Mouse (Mus musculus): Measurements from ENCODE around the gene Taar7b.

Taar7b gene

DNA sequence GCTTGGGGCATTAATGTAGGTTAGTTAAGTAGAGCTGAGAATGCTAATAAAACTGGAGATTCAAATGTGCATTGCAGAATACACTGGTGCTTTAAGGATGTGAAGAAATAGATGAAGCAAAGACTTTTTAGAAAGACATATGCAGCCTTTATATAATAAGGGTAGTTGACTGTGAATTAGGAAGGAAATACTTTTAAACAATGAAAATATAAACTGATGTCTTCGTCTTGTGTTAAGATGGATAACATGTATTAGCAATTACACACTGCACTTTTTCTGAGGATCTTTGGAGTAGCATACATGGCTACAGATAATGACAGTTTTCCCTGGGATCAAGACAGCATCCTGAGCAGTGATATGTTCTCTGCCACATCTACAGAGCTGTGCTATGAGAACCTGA lies at the start of gene Taar7b:
Gene Taar7b (plus strand): TSS at position 301 of the 400 bp plus-strand sequence.
- DNase-seq = no peak

DNA sequence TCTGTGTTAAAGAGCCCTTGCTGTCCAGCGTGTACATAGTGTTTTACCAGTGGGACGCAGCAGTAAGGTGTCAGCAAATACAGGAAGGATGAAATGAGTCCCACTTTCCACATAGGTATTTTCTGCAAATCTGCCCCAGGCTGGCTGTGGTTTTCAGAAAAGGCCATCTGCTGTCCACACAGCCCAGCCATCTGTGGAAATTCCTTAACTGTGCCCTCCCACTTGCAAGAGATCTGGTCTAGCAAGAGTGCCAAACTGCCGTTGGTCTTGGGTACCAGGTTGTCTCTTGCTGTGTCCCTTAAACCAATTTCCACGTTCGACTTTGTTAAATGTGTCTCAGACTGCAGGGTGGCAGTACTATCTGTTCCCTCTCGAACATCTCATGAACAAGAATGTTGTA lies 48.0 kb upstream of the Taar7b start:
- no peak for DNase-seq

DNA sequence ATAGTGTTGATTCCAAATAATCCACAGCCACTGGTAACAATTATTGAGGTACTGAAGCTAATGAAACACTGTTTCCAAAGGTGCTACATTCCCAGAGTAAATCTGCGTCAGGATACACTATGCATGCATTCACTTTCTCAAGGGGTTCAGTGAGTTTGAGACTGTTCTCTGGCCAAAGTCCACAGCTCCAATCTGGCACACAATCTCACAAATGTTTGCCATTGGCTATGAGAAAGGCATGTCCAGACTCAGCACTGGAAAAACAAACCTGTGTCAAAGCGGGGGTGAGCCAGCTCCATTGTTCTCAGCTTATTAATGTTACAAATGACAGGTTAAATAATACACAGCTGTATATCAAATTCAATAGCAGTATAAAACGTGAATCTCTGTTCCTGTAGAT lies 40.7 kb upstream of the Taar7b start:
- no peak for DNase-seq

DNA sequence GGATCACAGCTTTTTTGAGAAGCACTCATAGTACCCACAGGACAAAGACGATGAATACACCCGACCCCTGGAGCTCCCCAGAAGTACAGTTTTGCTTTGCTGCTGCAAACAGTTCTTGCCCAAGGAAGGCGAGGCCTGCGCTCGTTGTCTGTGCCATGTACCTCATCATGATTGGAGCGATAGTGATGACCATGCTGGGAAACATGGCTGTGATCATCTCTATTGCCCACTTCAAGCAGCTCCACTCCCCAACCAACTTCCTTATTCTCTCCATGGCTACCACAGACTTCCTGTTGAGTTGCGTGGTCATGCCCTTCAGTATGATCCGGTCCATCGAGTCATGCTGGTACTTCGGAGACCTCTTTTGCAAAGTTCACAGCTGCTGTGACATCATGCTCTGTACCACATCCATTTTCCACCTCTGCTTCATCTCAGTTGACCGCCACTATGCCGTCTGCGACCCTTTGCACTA lies 39.3 kb upstream of the Taar7b start, which contains the start of gene Taar4:
Gene Taar4 (plus strand): TSS at position 51 of the 472 bp plus-strand sequence.
- no peak for DNase-seq

DNA sequence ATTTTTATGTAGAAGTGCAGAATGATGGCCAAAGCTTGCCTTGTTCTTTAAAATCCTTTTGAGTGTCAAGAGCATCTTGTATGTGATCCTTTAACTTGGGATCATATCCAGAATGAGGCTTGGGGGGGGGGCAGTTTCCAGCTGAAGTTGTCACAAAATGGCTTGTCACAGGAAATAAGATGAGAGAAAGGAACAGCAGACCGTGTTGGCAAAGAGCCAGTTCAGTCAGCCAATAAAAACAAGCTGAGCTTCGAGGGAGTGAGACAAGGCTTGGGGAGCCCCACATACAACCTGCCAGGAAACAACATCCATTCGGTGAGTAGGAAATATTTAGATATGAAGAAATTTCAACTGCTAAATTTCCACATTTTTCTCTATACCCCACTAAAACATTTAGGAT lies 36.3 kb upstream of the Taar7b start:
- DNase-seq = no peak

DNA sequence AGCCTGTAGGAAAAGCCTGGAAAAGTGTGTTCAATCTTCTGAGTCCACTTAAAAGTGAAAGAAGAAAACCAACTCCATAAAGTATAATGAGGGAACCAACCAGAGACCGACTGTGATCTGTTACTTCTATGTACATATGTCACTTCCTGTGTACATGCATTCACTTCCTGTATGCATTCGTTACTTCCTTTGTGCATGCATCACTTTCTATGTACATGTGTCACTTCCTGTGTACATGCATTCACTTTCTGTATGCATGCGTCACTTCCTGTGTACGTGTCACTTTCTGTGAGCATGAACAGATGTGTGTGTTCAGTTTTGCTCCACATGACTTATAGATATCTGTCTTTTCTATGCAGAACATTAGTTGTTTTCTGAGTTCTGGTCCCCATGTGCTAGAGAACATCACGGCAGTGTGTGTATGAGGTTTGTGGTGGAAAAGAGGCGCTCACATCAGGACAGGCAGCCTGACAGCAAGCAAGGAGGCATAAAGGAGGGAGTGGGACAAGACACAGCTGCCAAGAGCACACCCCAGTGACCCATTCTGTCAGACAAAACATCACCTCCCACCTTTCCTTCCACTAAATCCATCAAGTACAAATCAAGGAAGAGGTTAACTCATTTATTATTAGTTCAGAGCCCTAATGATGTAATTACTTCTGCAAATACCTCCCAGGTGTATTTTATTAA lies 34.7 kb upstream of the Taar7b start:
- no peak for DNase-seq

DNA sequence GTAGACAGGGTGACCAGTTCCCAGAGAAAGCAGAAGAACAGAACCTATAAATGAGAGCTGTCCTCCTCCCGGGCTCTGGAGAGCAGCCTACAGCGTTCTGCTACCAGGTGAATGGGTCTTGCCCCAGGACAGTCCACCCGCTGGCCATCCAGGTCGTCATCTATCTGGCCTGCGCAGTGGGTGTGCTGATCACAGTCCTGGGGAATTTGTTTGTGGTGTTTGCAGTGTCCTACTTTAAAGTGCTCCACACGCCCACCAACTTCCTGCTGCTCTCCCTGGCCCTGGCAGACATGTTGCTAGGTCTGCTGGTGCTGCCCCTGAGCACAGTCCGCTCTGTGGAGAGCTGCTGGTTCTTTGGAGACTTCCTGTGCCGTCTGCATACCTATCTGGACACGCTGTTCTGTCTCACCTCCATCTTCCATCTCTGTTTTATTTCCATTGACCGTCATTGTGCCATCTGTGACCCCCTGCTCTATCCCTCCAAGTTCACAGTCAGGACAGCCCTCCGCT lies 29.0 kb upstream of the Taar7b start, which contains the start of gene Taar5:
Gene Taar5 (plus strand): TSS at position 51 of the 510 bp plus-strand sequence.
- DNase-seq = no peak

DNA sequence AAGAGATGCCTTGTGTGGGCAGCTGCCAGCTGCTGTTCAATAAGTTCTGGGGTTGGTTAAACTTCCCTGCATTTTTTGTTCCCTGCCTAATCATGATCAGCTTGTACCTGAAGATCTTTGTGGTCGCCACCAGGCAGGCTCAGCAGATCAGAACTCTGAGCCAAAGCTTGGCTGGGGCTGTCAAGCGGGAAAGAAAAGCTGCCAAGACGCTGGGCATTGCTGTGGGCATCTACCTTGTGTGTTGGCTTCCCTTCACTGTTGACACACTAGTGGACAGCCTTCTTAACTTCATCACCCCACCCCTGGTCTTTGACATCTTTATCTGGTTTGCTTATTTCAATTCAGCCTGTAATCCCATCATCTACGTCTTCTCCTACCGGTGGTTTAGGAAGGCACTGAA lies 28.5 kb upstream of the Taar7b start:
- DNase-seq = no peak

DNA sequence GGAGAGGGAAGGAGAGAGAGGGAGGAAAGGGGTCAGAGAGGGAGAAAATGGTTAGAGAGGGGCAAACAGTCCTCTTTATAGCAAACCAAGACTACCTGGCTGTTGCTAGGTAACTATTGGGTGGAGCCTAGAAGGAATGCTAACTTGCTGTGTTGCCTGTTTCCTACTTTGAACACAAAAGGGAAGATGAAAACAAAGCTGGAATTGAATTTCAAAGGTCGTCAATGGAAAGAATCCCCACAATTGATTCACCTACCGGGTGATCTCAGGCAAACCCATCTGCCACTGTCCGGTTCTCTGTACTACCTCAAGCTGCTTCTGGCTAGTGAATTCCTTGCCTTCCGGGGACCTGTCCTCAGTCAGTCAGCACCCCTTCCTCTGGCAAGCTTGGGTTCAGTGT lies 21.8 kb upstream of the Taar7b start:
- DNase-seq = no peak

DNA sequence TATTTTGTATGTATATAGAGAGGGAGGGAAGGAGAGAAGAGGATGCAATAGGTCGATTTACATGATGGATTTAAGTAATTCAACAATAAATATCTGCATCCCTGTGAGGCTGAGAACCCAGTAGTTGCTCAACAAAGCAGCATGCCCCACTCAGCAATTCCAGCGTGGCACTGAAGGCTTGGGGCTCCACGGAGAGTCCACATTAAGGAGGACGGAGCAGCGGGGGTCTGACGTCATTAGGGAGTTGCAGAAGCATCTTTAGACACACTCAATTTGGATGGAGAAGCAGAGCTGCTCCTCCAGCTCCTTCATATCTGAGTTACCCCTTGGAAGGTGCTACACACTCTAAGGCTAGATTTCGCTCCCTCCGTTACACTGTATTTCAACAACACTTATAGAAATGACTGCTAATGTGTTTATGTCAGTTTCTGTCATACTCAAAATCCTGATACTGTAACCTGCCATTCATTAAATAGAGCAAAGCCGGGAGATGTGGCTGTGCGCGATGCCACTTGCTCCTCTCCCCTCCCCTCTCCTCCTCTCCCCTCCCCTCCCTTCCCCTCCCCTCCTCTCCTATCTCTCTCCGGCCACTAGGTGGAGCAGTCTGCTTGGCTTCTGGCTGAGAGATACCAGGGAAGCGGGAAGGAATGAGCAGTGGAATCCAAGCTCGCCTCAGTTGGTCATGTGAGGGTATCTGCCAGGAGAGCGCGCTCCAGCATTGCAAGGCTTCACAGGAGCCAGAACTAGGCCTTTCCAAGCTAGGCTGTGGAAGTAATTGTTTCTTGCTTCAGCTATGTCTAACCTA lies 20.6 kb upstream of the Taar7b start:
- DNase-seq = peak; percentile 75

DNA sequence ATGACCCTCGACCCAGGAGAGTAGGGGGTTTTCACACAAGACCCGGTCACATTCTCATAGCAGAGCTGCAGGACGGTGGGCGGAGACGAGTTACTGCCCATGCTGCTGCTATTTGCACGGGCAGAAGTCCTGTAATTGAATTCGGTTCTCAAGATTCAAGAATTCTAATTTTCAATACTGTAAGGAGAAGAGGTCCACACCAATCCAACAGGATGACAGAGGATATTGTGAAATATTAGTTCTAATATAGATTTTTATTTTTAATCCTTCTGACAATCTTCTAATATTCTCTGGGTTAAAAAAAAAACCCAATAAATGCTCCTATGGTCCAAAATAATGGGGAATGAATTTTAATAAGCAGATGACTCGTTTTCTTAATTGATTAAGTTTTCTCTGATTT lies 14.2 kb upstream of the Taar7b start, which contains the start of gene Taar6:
Gene Taar6 (minus strand): TSS at position 101 of the 400 bp plus-strand sequence.
- DNase-seq = no peak

DNA sequence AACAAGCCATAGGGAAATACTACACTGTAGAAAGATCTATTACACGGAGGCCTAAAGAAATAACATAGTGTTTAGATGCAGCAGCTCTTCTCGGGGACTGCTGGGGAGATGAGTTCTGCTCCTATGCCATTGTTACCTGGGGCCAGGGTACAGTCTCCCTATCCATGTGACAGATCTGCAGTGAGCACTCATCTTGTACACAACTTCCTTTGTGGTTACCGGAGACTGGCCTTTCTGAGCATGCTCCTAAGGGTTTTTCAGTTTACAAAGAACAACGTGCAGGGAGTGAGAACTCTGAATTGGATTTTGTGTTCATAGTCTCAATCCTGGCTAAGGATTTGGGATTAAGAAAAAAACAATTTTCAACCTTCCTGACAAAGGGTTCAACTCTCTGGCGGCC lies 13.3 kb upstream of the Taar7b start:
- DNase-seq = no peak

DNA sequence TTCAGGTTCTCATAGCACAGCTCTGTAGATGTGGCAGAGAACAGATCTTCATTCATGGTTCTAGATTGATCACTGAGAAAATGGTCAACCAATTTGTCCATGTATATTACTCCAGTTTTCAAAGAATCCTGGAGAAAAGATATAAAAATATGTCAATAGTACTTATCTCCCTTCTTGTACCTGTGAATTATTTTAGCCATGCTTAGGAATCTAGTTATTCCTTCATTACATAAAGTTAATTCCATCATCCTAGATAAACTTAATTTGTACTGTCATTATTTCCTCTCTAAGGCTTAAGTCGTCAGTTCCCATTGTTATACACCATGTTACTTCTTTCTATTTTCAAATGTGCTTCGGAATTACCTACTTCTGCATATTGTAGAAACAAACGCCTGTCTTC lies 6.4 kb upstream of the Taar7b start, which contains the start of gene Taar7a:
Gene Taar7a (minus strand): TSS at position 101 of the 400 bp plus-strand sequence.
- no peak for DNase-seq

DNA sequence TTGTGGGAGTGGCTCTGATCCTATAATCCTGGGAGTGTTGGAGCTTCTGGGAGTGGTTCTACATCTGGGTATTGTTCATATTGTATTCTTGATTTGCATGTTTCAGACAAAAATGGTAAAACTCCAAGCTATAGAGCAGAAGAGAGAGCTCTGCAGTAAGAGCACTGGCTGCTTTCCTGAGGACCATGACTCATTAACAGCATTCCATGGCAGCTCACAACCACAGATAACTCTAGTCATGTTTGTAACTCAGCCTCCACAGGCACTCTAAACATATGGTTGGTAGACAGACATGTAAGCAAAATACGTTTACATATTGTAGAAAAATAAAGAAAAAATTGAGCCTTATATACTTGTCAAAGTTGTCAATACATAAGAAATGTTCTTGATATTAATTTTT lies 6.7 kb downstream of the Taar7b start:
- DNase-seq = no peak

DNA sequence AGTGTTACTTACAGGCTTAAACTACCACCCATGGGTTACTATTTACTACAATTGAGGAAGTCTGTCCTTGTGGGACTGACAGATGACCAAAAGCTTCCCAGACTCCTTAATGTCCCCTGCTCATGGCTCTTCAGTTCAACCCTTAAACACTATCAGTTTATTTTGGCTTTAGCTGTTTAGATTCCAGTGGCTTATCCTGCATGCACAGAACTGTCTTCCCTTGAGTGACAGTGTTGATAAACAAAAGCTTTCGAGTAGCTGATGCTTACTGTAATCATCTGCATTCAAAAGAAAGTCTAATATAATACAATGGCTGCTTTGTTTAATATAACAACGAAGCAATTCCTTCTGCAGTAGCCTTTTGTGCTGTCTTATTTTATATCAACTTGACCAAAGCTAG lies 7.3 kb downstream of the Taar7b start:
- no peak for DNase-seq

DNA sequence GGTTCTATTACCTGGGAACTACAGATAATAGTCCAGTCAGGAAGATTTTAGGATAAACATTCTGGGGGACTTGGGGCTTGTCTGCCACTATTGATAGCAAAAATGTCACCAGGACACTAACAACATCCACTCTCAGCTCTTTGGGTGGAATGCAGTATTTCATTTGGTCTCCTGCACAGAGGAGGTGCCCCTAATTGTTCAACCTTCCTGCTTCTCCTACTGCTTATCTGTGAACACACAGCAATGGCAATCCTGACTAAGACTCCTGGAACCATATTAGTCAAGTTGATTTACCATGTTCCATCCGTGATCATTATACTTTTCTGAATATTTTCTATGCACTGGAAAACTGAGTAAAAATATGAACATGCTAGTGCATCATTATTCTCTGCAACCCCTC lies 8.4 kb downstream of the Taar7b start:
- DNase-seq = no peak

DNA sequence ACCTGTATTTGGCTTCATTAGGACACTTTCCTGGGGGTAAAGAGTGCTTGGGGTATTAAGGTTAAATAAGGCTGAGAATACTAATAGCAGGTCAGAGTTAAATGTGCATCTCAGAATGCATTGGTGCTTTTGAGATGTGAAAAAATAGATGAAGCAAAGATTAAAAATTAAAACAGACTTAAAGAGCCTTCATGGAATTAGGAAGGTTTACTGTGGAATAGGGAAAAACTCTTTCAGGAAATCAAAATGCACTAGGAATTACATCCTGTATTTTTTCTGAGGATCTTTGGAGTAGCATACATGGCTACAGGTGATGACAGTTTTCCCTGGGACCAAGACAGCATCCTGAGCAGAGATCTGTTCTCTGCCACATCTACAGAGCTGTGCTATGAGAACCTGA lies 27.2 kb downstream of the Taar7b start, which contains the start of gene Taar7d:
Gene Taar7d (plus strand): TSS at position 301 of the 400 bp plus-strand sequence.
- DNase-seq = no peak

DNA sequence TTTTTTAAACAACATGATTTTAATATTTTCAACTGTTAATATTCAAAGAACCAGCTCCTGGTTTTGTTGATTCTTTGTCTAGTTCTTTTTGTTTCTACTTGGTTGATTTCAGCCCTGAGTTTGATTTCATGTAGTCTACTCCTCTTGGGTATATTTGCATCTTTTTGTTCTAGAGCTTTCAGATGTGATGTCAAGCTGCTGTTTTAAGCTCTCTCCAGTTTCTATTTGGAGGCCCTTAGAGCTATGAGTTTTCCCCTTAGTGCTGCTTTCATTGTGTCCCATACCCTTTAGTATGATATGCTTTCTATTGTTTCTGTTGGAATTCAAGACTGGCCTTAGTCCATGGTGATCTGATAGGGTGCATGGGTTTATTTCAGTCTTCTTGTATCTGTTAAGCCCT lies 31.6 kb downstream of the Taar7b start:
- no peak for DNase-seq

DNA sequence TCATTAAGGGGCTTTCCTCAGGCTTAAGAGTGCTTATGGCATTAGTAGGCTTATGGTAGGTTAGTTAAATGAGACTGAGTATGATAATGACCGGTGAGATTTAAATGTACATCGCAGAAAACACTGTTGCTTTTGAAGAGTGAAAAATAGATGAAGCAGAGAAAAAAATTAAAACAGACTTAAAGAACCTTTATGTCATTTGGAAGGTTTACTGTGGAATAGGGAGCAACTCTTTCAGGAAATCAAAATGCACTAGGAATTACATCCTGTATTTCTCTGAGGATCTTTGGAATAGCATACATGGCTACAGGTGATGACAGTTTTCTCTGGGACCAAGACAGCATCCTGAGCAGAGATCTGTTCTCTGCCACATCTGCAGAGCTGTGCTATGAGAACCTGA lies 37.6 kb downstream of the Taar7b start, which contains the start of gene Taar7e:
Gene Taar7e (plus strand): TSS at position 301 of the 400 bp plus-strand sequence.
- no peak for DNase-seq

DNA sequence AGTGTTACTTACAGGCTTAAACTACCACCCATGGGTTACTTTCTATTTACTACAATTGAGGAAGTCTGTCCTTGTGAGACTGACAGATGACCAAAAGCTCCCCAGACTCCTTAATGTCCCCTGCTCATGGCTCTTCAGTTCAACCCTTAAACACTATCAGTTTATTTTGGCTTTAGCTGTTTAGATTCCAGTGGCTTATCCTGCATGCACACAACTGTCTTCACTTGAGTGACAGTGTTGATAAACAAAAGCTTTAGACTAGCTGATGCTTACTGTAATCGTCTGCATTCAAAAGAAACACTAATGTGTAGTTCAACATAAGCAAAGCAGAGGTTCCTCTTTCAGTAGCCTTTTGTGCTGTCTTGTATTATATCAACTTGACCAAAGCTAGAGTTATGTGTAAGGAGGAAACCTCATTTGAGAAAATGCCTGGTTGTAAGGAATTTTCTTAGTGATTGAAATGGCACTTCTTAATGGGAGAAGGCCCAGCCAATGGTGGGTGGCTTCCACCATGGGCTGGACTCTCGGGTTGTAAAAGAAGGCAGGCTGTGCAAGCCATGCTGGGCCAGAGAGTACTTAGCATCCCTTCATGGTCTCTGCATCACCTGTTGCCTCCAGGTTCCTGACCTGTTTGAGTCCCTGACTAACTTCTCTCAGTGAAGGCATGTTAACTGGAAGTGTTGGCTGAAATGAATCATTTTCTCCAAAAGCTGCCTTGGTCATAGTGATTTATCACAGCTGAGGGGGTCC lies 40.6 kb downstream of the Taar7b start:
- no peak for DNase-seq

DNA sequence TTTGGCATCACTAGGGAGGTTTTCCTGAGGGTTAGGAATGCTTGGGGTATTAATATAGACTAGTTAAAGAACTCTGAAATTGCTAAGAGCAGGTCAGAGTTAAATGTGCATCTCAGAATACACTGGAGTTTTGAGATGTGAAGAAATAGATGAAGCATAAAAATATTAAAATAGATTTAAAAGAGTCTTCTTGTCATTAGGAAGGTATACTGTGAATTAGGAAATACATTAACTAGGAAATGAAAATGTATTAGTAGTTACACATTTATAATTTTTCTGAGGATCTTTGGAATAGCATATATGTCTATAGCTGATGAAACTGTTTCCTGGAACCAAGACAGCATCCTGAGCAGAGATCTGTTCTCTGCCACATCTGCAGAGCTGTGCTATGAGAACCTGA lies 49.5 kb downstream of the Taar7b start, which contains the start of gene Taar7f:
Gene Taar7f (plus strand): TSS at position 301 of the 400 bp plus-strand sequence.
- DNase-seq = no peak

Measured in right cerebral cortex, postnatal 14 days (tissue).